Mouse (Mus musculus) heart, adult 18-20 months (tissue): ENCODE measurements around the gene Smarcc1. TPM values are rescaled to one million over a fixed set of nuclear protein-coding genes. Genes with fewer than 3 reads are reported as not detected.
"Not testable (repeated sequence)": the region's sequence is repeated elsewhere in the genome, so short reads cannot be mapped to it uniquely, and the experiment has no call there.

Experiments used
- DNase-seq, 2 experiments: peaks; one replicate each; pipeline ENCODE4 v3.0.0; 2021 to 2022; ENCODE audit warnings: mixed read lengths in 1 of 2
- long read RNA-seq, 2 experiments: library from polyadenylated mRNA; stranded (forward); transcript quantifications; one replicate each; pipeline ENCODE4 v2.0.0; 2021
- total RNA-seq, 2 experiments: library from RNA; stranded (reverse); gene quantifications; 2 replicates each; pipeline ENCODE4 v1.2.3; 2021

Gene Smarcc1
- 10 to 100 TPM; 22.9 to 25.5 TPM for total RNA-seq
- long read RNA-seq, experiment 1, transcript Smarcc1-204 (27 exons, 3,538 nt): major isoform, 8 of 19 reads
- long read RNA-seq, experiment 1, partial matches to known transcripts: 6 of 19 reads
- long read RNA-seq, experiment 1, other reads (novel, unspliced or antisense): 4 of 19 reads
- long read RNA-seq, experiment 2, partial matches to known transcripts: 2 of 10 reads
- long read RNA-seq, experiment 2, other reads (novel, unspliced or antisense): 5 of 10 reads

- DNase-seq: peak; percentile 93
Observed at GRCm38 (mm10) chr9:110116977-110117778, at the start of gene Smarcc1. Smarcc1 (plus strand) TSS chr9:110117708.

DNA sequence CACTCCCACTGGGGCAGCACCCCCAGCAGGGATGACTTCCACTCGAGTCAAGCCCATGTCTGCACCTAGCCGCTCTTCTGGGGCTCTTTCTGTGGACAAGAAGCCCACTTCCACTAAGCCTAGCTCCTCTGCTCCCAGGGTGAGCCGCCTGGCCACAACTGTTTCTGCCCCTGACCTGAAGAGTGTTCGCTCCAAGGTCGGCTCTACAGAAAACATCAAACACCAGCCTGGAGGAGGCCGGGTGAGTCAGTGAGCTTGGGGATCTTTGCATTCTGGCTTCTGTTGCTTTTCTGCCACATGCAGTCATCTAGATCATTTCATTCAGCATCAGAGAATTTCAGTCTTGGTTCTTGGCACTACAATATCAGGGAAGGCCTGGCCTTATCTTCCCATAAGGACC is 48.8 kb upstream of the Smarcc1 start:
- no peak for DNase-seq

DNA sequence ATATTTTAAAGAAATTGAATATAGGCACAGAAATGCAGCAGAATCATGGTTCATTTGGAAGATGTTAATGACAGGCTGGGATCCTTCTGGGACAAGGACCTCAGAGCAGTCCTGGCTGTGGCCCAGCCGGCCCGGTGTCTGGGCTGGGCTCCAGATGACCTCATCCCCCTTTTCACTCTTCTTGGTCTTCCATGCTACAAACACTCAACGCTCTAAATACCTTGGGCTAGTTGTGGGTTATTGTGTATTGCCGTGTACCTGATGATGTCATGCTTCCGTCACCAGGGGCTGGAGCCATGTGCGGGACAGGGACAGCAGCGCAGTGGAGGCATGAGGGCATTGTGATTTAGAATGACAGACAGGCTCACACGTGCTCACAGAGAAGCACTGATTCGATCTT is 47.1 kb upstream of the Smarcc1 start:
- DNase-seq: peak; percentile 80

GRCm38 (mm10) chr9:110071011-110071410 is 46.5 kb upstream of the Smarcc1 start:
- no peak for DNase-seq

GRCm38 (mm10) chr9:110071843-110072242 is 45.7 kb upstream of the Smarcc1 start:
- peak; percentile 54 to 84 for DNase-seq

GRCm38 (mm10) chr9:110076468-110076867 is 41.0 kb upstream of the Smarcc1 start:
- not testable (repeated sequence) for DNase-seq

GRCm38 (mm10) chr9:110081066-110081465 is 36.4 kb upstream of the Smarcc1 start:
- DNase-seq: no peak

GRCm38 (mm10) chr9:110084201-110084964 is 33.1 kb upstream of the Smarcc1 start:
- DNase-seq: peak; percentile 61 to 69

DNA sequence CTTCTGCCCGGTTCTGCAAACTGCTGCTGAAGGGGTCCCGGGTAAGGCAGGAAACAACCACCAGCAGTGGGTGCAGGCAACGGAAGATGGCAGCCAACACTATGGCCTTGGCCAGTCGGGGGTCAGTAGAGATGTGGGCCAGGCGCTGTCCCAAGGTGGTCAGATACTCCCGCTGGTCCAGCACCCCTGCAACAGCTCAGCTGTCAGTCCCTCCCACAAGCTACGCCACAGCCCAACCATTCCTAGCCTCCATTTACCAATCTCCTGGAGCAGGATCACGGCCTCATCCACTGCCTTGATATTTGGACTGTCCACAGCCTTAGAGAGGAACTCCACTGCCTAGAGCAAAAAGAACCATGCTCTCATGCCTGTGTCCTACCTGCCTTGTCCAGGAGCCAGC is 31.8 kb upstream of the Smarcc1 start:
- no peak for DNase-seq

DNA sequence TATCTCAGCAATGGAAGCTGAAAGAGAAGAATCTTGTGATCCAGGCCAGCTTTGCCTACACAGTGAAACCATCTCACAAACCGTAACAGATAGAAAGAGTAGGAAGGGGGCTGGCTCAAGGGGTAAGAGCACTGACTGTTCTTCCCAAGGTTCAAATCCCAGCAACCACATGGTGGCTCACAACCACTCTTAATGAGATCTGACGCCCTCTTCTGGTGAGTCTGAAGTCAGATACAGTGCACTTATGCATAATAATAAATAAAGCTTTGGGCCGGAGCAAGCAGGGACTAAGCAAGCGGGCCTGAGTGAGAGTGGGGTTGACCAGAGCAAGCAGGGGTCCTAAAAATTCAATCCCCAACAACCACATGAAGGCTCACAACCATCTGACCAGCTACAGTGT is 24.2 kb upstream of the Smarcc1 start:
- DNase-seq: no peak

GRCm38 (mm10) chr9:110094761-110095160 is 22.7 kb upstream of the Smarcc1 start:
- no peak for DNase-seq

DNA sequence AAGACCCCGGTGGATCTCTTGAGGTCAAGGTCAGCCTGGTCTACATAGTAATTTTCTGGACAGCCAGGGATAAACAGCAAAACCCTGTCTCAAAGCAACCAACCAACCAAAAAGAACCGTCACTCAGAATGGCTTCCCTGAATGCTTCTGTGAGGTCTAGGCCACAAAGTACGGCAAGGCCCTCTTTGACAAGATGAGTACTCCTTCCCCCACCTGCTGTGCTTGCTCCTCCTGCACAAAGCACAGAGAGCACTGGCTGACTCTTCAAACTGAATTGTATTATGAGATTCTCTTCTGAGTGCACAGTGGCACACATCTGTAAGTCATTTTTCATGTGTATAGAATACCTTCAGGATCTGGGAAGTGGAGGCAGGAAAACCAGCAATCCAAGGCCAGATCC is 19.7 kb upstream of the Smarcc1 start:
- no peak for DNase-seq

DNA sequence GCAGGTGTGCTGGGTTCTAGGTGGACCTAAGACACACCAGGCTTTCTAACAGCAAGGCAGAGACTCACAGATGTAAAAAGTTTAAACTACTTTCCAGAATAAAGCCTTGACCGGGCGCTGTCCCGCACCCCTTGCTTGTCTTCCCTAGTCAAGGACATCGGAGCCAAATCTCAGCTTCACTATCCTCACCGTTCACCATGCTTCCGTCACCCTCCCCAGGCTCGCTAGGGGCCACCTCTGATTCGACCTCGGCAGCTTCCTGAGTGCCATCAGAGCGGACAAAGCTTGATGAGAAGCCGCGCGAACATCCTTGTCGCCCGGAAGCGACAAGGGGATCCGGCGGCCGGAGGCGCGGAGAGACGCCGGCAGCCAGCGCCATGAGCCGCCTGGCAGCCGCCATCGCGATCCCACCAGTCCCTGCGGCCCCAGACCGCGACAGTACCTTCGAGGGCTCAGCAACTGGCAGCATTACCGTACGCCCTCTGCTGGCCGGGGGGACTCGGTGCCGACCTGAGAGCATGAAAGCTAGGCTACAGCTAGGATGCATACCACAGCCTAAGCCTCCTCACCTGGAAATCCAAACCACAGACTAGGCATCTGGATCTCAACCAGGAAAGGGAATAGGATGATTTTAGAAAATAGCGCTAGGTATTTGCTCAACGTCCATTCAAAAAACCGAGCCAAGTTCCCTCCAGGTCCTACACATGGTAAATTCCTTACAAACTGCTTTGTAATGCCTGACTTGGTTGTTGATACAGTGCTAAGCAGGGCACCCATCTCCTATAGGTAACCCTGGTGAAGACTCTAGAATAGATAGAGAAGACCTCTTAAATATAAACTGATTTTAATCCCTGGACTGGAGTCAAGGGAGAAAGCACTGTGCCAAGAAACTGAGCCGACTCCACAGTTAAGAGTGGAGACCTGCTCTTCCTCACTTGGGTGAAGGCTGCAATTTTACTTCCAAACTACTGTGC is 16.6 kb upstream of the Smarcc1 start:
- DNase-seq: peak; percentile 92 to 97

DNA sequence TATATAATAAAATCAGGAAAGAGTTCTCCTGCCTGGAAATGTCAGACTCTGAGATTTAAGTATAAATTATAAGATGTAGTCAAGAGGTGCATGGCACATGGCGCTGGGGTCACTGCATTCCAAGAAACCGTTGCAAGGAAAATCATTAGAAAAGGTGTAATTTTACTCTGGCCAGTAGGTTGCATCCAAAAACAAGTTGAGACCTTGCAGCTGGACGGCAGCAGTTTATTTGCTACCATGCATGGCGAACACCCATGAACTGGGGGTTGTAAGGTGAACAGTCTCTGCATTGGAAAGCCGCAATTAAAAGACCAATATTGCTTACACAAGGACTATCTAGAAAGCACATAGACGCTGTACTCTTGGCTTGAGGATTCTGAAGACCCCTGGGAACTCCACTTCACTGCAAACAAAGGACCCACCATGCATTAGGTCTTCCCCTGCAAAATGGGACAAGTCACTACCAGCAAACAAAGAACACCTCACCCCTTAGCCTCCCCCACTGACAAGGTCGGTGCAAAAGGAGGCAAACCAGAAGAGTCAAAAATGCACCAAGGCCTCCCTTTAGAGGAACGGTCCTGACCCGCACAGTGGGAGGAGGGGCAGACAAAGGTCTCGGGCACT is 1.0 kb upstream of the Smarcc1 start:
- no peak for DNase-seq

- no peak for DNase-seq
Observed at GRCm38 (mm10) chr9:110117779-110118139, 251 bp downstream of the Smarcc1 start, which contains the start of gene Dhx30. Dhx30 (minus strand) TSS chr9:110117830.

GRCm38 (mm10) chr9:110118249-110118648 is 741 bp downstream of the Smarcc1 start:
- DNase-seq: no peak

DNA sequence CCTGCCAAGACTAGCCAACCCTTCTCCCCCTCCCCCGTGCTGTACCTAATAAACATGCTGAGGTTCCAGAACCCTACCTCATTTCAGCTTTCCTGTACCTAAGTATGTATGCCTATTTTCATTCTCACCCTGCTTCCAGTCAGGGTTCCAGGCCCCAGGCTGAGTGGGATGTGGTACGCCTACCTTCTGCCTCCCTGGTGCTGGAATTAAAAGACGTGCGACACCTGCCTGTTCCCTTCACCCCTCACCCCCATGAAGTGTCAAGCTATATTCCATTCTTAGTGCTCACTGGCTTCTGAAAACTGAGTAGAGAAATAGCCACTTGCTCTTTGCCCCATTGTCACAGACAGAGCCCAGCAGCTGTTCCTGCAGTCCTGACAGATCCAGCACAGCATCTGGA is 3.9 kb downstream of the Smarcc1 start:
- DNase-seq: no peak

GRCm38 (mm10) chr9:110123322-110123721 is 5.8 kb downstream of the Smarcc1 start:
- no peak for DNase-seq

DNA sequence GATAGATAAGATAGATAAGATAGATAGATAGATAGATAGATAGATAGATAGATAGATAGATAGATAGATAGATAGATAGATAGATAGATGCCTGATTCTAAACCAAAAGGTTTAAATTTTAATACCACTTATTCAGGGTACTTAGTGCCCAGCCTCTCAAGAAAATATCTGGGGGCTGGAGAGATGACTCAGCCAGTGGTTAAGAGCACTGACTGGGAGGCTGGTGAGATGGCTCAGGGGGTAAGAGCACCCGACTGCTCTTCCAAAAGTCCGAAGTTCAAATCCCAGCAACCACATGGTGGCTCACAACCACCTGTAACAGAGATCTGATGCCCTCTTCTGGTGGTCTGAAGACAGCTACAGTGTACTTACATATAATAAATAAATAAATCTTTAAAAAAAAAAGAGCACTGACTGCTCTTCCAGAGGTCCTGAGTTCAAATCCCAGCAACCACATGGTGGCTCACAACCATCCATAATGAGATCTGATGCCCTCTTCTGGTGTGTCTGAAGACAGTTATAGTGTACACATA is 6.6 kb downstream of the Smarcc1 start:
- DNase-seq: not testable (repeated sequence)

- no peak for DNase-seq
Observed at GRCm38 (mm10) chr9:110130896-110131524, 13.5 kb downstream of the Smarcc1 start.
